Mouse (Mus musculus) brain, adult 2 months (tissue): ENCODE results near the gene Sebox.
A peak's percentile ranks its signal among the peaks of the same experiment; 100 is the strongest.

Source experiments
- DNase-seq: peaks from one replicate; pipeline ENCODE4 v3.0.0; 2011; ENCODE audit warnings: low read depth, low spot score

The Sebox gene

DNA sequence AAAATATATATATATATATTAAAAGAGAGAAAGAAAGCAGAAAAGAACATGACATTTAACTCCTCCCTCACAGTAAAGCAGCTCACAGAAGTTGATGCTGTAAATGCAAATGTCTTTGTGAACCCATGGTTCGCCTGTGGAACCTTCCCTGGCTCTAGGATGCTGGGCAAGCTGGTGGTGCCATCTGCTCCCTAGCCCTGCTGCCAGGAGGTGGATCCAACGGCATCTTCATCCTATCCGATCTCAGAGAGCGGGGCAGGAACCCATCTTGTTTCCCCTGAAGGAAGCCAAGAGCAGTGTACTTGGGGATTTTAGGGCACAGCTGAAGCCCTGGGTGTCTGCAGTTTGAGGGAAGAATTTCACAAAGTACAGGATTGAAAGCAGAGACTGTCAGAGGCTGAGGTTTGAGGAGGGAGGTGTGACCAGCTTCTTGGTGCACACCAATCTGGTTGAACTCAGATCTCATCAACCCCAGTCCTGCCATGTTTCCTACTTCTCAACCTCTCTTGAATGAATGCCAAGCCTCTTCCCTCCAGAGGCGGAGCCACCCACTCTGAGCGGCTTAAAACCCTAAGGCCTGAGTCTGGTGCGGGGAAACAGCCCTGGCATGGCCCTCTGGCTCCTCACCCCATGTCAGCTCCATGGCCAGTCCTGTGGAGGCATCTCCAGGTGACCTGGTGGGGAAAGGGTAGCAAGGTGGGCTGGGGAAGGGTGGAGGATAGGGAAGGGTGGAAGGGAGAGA, at the start of gene Sebox:
Sebox (plus strand) TSS at position 539 of the 742 bp plus-strand sequence.
- peak; percentile 96 for DNase-seq

DNA sequence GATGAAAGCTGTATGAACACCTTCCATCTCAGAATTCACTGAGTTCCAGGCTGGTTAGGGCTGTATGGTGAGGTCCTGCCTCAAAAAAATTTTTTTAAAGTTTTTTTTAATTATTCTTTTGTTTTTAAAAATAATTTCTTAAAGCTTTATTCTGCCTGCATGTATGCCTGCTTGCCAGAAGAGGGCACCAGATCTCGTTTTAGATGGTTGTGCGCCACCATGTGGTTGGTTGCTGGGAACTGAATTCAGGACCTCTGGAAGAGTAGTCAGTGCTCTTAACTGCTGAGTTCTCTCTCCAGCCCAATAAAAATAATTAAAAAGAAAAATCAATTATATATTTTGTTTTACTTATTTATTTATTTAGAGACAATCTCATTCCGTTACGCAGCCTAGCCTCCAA, 49.6 kb upstream of the Sebox start:
- peak; percentile 84 for DNase-seq

- no peak for DNase-seq
These were observed 49.0 kb upstream of the Sebox start for GRCm38 (mm10) chr11:78454276-78454675.

GRCm38 (mm10) chr11:78455308-78455707, 47.9 kb upstream of the Sebox start:
- peak; percentile 45 for DNase-seq

DNA sequence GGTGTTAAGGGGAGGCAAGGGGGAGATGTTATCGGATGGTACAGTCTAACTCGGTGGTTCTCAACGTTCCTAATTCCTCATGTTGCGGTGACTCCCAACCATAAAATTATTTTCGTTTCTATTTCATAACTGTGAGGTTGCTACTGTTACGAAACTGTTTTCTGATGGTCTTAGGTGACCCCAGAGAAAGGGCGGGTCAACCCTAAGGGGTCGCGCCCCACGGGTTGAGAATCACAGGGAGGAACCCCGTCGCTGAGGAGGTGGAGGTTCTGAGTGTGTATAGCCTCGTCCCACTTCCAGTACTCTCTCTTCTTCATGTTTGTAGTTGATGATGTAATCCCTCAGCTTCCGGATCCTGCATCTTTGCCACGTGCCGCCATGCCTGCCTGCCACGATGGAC, 44.5 kb upstream of the Sebox start:
- DNase-seq, result no peak

- DNase-seq, result no peak
These were observed 41.4 kb upstream of the Sebox start for GRCm38 (mm10) chr11:78461894-78462293.

DNA sequence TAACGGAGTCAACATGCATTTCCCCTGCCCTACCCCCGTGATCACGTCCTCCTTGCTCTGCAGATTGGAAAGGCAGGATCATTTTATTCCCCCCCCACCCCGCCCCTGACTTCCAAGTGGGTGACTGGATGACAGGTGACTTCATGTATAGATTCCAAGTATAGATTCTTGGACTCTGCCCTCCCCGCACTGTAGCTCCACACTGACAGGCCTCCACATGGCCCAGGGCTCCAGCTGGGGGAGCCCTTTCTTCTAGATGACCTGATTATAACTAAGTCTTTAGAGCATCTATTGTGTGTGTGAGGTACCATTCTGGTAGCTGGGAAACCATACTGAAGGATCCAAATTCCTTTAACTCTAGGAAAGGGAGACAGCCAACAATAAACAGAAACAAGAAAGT, 40.6 kb upstream of the Sebox start:
- no peak for DNase-seq

GRCm38 (mm10) chr11:78463286-78464036, 39.8 kb upstream of the Sebox start:
- DNase-seq, result no peak

DNA sequence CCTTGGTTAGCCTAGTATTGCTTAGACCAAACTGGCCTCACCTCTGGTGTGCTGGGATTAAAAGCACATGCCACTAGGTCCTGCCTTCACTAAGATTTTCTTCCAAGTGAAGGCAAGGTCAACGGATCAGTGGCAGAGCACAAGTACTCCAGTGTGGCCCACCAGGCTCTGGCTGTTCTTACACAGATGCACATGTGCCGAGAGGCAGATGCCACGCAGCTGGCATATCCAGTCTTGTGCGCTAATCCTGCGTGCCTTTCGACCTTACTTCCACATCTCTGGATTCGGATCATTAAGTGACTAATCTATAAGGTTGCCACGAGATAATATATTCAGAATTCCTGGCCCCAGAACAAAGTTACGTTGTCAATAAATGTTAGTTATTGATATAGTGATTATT, 38.1 kb upstream of the Sebox start:
- DNase-seq, result no peak

DNA sequence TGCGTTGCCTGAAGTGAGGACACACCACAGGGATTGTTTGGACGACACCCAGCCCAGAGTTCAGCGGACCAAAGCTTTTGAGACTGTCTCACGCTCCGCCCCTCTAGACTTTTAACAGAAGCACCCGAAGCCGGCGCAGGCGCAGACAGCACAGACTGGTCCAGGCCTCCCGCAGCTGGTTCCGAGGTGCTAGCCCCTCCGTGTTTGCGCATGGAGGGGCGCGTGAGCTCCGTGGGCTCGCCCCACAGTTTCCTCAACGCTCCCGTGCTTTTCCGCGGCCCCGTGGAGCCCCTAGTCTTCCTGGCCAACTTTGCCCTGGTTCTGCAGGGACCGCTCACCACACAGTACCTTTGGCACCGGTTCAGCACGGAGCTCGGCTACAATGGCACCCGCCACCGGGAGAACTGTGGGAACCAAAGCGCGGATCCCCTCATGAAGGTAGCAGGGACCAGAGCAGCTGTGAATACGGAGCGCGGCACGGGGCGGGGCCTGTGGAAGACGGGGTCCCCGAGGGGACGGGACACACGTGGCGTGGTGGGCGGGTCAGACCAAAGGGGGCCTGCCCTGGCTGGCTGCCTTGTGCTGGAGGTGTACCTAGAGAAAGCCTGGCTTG, 37.6 kb upstream of the Sebox start, which contains the start of gene Slc46a1:
Slc46a1 (plus strand) TSS at position 130 of the 613 bp plus-strand sequence.
- peak; percentile 80 for DNase-seq

- no peak for DNase-seq
These were observed 36.9 kb upstream of the Sebox start for GRCm38 (mm10) chr11:78466242-78466912.

DNA sequence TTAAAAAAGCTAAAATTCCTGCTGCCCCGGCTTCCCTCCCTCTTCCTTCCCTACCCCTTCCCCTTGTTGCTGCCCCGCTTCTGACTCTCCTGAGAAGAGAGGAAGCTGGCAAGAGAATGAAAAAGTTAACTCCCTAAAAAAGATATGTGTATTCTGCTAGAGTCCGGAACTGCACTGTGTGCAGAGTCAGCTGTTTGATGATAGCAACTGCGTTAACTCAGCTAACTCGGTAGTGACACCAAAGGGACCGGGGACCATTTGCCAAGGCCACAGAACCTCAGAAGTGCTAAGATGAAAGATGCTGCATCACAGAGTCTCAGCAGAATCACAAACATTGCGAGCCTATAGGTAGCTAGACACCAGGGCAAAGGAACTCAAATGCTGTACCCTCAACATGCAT, 35.7 kb upstream of the Sebox start:
- no peak for DNase-seq

DNA sequence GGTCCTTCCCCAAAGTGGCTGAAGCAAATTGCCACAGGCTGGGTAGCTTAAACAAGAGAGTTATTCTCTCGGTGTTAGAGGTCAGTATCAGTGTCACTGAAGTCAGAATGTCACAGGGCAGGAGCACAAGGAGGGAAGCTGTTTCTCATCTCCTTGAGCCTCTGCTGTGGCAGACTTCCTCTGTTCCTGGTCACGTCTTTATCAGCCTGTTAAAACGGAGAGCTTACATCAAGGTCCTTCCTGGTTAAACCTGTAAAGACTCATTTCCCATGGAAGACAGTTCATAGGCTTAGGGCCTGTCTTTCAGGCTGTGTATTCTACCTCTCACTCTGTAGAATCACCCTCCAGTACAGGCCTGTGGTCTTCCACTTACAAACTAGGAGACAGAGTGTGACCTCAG, 35.3 kb upstream of the Sebox start:
- DNase-seq, result no peak

GRCm38 (mm10) chr11:78471326-78472103, 31.7 kb upstream of the Sebox start:
- no peak for DNase-seq

- no peak for DNase-seq
These were observed 28.0 kb upstream of the Sebox start for GRCm38 (mm10) chr11:78475289-78475688.

DNA sequence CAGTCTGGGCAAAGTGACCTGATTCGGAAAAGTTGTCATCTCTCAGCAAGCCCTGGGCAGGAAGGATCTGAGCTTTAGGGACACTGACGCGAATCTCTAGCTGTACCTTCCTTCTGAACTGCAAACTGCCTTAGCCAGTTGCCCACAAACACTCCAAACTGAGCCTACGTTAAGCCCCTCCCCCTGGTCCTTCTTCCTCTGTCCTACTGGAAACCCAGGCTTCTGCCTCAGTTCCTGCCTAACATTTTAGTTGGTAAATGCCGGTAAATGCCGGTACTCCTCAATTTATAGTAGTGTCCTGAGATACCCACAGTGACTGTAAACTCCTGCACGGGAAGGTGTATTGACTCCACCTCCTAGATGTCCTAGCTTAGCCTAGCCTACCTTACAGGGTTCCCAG, 19.6 kb upstream of the Sebox start:
- DNase-seq, result no peak

DNA sequence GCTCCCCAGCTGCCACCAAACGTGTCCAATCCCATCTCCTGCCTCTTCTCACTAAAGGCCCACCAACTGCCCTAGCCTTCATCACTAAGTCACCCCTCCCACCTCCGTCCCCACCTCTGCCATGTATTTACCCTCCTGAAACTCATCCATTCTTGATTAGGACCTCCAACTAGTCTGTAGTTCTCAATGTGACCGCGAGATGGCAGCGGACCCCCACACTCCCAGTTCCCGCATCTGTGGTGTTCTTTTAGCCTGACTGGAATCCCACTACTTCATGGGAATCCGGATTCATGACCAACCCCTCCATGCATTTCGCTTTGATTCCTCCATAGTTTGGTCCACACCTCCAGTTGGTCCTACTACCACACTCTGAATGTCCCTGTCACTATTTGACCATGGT, 15.1 kb upstream of the Sebox start:
- peak; percentile 80 for DNase-seq

DNA sequence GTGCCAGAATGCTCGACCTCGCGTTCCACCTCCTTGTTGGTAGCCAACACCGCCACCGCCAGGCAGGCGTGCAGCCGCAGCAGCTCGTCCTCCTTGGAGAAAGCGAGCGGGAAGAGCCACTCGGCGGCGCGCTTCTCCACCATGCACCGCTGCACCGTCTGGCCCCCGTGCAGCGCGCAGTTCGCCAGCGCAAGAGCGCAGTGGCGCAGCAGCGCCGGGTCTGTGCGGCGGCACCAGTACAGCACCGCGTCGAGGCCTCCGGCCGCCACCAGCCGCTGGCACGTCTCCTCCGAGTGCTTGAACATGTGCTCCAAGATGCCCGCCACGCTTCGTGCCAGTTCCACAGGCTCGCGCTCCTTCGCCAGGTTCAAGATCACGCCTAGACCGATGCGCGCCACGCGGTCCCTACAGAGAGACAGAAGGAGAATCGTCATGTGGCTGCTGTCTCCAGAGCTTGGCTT, 12.4 kb upstream of the Sebox start:
- peak; percentile 92 for DNase-seq

GRCm38 (mm10) chr11:78495904-78496303, 7.3 kb upstream of the Sebox start:
- no peak for DNase-seq

DNA sequence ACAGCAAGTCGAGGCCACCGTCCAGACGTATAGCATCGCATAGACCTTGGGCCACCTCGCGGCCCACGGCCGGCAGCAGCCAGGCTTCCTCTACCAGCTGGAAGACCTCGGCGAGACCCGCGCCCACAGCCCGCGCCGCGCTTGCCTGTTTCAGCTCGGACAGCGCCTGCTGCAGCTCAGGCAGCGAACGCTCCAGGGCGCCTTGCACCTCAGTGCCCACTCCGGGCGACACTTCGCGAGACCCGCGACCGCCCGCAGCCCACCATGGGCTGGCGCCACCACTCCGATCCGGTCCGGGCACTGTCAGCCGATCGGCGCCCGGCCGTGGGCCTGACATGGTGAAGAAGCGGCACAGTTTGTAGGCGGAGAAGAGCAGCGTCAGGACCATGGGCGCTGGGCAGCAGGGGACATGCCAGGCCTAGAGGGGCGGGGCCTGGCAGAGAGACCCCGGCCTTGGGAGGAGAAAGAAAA, 6.1 kb upstream of the Sebox start:
- peak; percentile 61 for DNase-seq
